Mouse (Mus musculus) liver, postnatal 0 days (tissue): Measurements from ENCODE around the gene C1qtnf9.

ENCODE experiments used
- CTCF ChIP-seq: sonication (generic); IDR thresholded peaks from 2 replicates; pipeline ENCODE4 v1.5.1; 2016; ENCODE audit warnings: antibody characterized with exemption, low read depth
- EP300 ChIP-seq: IDR thresholded peaks from 2 replicates; pipeline ENCODE4 v1.6.1; 2016; ENCODE audit warnings: antibody characterized with exemption, low read depth, mild to moderate bottlenecking

DNA sequence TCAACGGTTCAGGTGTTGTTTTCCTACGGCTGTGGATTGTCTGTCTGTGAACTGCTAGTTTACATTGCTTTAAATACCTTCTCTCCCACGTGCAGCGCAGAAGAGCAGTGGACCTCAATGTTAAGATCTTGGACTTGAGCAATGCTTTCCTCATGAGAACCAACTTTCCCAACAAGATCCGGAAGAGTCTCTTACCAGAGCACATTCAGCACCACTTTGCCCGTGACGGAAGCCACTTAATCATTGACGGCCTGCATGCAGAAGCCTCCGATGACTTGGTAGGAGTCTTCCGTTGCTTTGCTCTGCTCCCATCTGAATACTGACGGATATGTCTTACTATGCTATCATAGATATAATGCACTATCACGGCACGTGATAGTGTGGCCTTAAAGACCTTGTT is 34.1 kb downstream of the C1qtnf9 start:
- no peak for TF ChIP-seq CTCF
- TF ChIP-seq EP300 = no peak
